Mouse (Mus musculus) T-helper 1 cell (primary cell): ENCODE measurements at regions not wholly inside any gene's neighbourhood (a gene's known extent, or its start where the extent isn't known, plus 50 kb on each side); places are given as distances from the start of the nearest gene placed in this dataset.
"Not testable (repeated sequence)": the region's sequence is repeated elsewhere in the genome, so short reads cannot be mapped to it uniquely, and the experiment has no call there.

Experiments
- in situ Hi-C: fragments of 300-600 bp; cut with MboI, MseI; formaldehyde crosslinking; loops from one replicate; pipeline ENCODE4 v1.15.1; 2025; ENCODE audit warnings: high pct_unique_total_duplicates

GRCm38 (mm10) chrX:12296264-12297053 lies 136.3 kb upstream of the Bcor start:
- in situ Hi-C loops: no loop called here

GRCm38 (mm10) chrX:12298609-12299008 lies 138.5 kb upstream of the Bcor start:
- in situ Hi-C loops: no loop called here

- in situ Hi-C loops: no loop called here
These were observed 139.1 kb upstream of the Bcor start for GRCm38 (mm10) chrX:12299236-12299635.

GRCm38 (mm10) chrX:12304678-12305077 lies 144.5 kb upstream of the Bcor start:
- in situ Hi-C loops: no loop called here

- in situ Hi-C loops: no loop called here
These were observed 146.8 kb upstream of the Bcor start for GRCm38 (mm10) chrX:12306940-12307339.

GRCm38 (mm10) chrX:12312534-12312933 lies 152.4 kb upstream of the Bcor start:
- in situ Hi-C loops: no loop called here

- in situ Hi-C loops: no loop called here
These were observed 155.5 kb upstream of the Bcor start for GRCm38 (mm10) chrX:12315658-12316057.

GRCm38 (mm10) chrX:12317488-12317887 lies 157.3 kb upstream of the Bcor start:
- in situ Hi-C loops: not testable (repeated sequence)

GRCm38 (mm10) chrX:12318848-12319651 lies 158.9 kb upstream of the Bcor start:
- in situ Hi-C loops: no loop called here

GRCm38 (mm10) chrX:12322453-12322852 lies 162.3 kb upstream of the Bcor start:
- in situ Hi-C loops: no loop called here

GRCm38 (mm10) chrX:12323268-12323667 lies 163.1 kb upstream of the Bcor start:
- in situ Hi-C loops: no loop called here

GRCm38 (mm10) chrX:12323812-12324211 lies 163.7 kb upstream of the Bcor start:
- in situ Hi-C loops: no loop called here

GRCm38 (mm10) chrX:12327464-12327863 lies 167.3 kb upstream of the Bcor start:
- in situ Hi-C loops: no loop called here

GRCm38 (mm10) chrX:12340561-12340960 lies 180.4 kb upstream of the Bcor start:
- in situ Hi-C loops: no loop called here

- in situ Hi-C loops: no loop called here
These were observed 181.3 kb upstream of the Bcor start for GRCm38 (mm10) chrX:12341356-12341965.

- in situ Hi-C loops: no loop called here
These were observed 184.8 kb upstream of the Bcor start for GRCm38 (mm10) chrX:12344805-12345555.

- in situ Hi-C loops: no loop called here
These were observed 186.7 kb upstream of the Bcor start for GRCm38 (mm10) chrX:12346856-12347255.

- in situ Hi-C loops: no loop called here
These were observed 188.0 kb upstream of the Bcor start for GRCm38 (mm10) chrX:12348117-12348516.

GRCm38 (mm10) chrX:12354875-12355274 lies 194.7 kb upstream of the Bcor start:
- in situ Hi-C loops: loop anchor here (10.0 kb wide), 1 partner anchor 730 kb away; no protein-coding TSS in a partner anchor

GRCm38 (mm10) chrX:12358026-12358425 lies 197.9 kb upstream of the Bcor start:
- in situ Hi-C loops: loop anchor here (10.0 kb wide), 1 partner anchor 733 kb away; no protein-coding TSS in a partner anchor

GRCm38 (mm10) chrX:12365582-12366323 lies 205.6 kb upstream of the Bcor start:
- in situ Hi-C loops: no loop called here
